Mouse (Mus musculus) intestine, postnatal 0 days (tissue): Measurements from ENCODE around the gene C9orf72. TPM values are rescaled to one million over a fixed set of nuclear protein-coding genes. Genes with fewer than 3 reads are reported as not detected.
"Not testable (repeated sequence)": the region's sequence is repeated elsewhere in the genome, so short reads cannot be mapped to it uniquely, and the experiment has no call there.

Experiments
- ATAC-seq: fragments of 200-750 bp; cut with Nextera tagmentation; 2 replicates; pipeline ENCODE4 v1.8.0; 2017; ENCODE audit warnings: mild to moderate bottlenecking, moderate TSS enrichment, moderate library complexity
- H3K27ac ChIP-seq: fragments of 300-500 bp; sonication (generic); 2 replicates; pipeline ENCODE4 v1.5.1; 2014; ENCODE audit warnings: mild to moderate bottlenecking, low read depth, low read length, moderate library complexity
- H3K27me3 ChIP-seq: fragments of 300-500 bp; sonication (generic); replicated peaks from 2 replicates; pipeline ENCODE4 v1.6.1; 2014; ENCODE audit warnings: low read length, mixed read lengths; ENCODE audit not compliant: control insufficient read depth, insufficient read depth
- H3K36me3 ChIP-seq: fragments of 300-500 bp; sonication (generic); 2 replicates; pipeline ENCODE4 v1.6.1; 2014; ENCODE audit warnings: mild to moderate bottlenecking, moderate library complexity; ENCODE audit not compliant: control insufficient read depth, insufficient read depth
- H3K4me1 ChIP-seq: fragments of 300-500 bp; sonication (generic); replicated peaks from 2 replicates; pipeline ENCODE4 v1.6.1; 2014; ENCODE audit warnings: antibody characterized with exemption, low read length, mixed read lengths; ENCODE audit not compliant: control insufficient read depth, insufficient read depth
- H3K4me2 ChIP-seq: fragments of 300-500 bp; sonication (generic); replicated peaks from 2 replicates; pipeline ENCODE4 v1.6.1; 2014; ENCODE audit warnings: low read depth, mild to moderate bottlenecking, moderate library complexity
- H3K4me3 ChIP-seq: fragments of 300-500 bp; sonication (generic); 2 replicates; pipeline ENCODE4 v1.5.1; 2014; ENCODE audit warnings: low read depth, low read length
- H3K9ac ChIP-seq: fragments of 300-500 bp; sonication (generic); 2 replicates; pipeline ENCODE4 v1.6.1; 2014; ENCODE audit warnings: mild to moderate bottlenecking, low read depth, low read length
- H3K9me3 ChIP-seq: fragments of 300-500 bp; sonication (generic); 2 replicates; pipeline ENCODE4 v1.6.1; 2016; ENCODE audit warnings: mixed run types; ENCODE audit not compliant: control insufficient read depth
- CTCF ChIP-seq: sonication (generic); IDR thresholded peaks from 2 replicates; pipeline ENCODE4 v1.5.1; 2016; ENCODE audit warnings: low read depth, mild to moderate bottlenecking, control low read depth, antibody characterized with exemption, moderate library complexity
- WGBS: fragments of 180-500 bp; shearing (Covaris S2); extraction: QIAGEN DNeasy Blood & Tissue Kit; methylation state at CpG from one replicate; pipeline ENCODE4 v1.1.7; 2014; 5-methylcytosine and 5-hydroxymethylcytosine counted together
- polyA plus RNA-seq: library from polyadenylated mRNA; unstranded; fragments of >200 nt; fragmentation: Nextera tagmentation; extraction: Ambion mirVana; gene quantifications from 2 replicates; pipeline ENCODE4 v1.2.1, GENCODE M21; 2015

Gene C9orf72
- 10.1 and 11.1 TPM in 2 replicates for polyA plus RNA-seq

- Histone ChIP-seq H3K9ac (peak within 1 kb of the TSS; percentile 79), H3K9me3 (no peaks in the 10 kb centered on the region), H3K36me3 (no peaks in the 10 kb centered on the region), H3K27me3 (no peaks in the 10 kb centered on the region), H3K27ac (peak within 1 kb of the TSS; percentile 58), H3K4me1 (no peaks in the 10 kb centered on the region), H3K4me3 (peak within 1 kb of the TSS; percentile 88), H3K4me2 (peak within 1 kb of the TSS; percentile 93)
- ATAC-seq: peak; percentile 98
- 0% methylated on average over 41 of the region's 51 CpGs for WGBS
- TF ChIP-seq CTCF: no peak
Measured at GRCm38 (mm10) chr4:35225734-35226495, at the start of gene C9orf72. C9orf72 (minus strand) TSS chr4:35226175.

GRCm38 (mm10) chr4:35259006-35259405 lies 33.0 kb upstream of the C9orf72 start:
- no peaks in the 10 kb centered on the region for H3K9me3 ChIP-seq
- ATAC-seq: no peak
- no peak overlapping the region for H3K27ac ChIP-seq
- no peaks in the 10 kb centered on the region for H3K27me3 ChIP-seq
- no peaks in the 10 kb centered on the region for H3K4me1 ChIP-seq
- H3K9ac ChIP-seq: no peak overlapping the region
- no peak for TF ChIP-seq CTCF
- no peaks in the 10 kb centered on the region for H3K36me3 ChIP-seq
- 73% methylated on average over 9 of the region's 9 CpGs for WGBS
- no peak overlapping the region for H3K4me3 ChIP-seq
- no peak overlapping the region for H3K4me2 ChIP-seq

GRCm38 (mm10) chr4:35244023-35244422 lies 18.0 kb upstream of the C9orf72 start:
- no peak overlapping the region for H3K4me3 ChIP-seq
- no peak for TF ChIP-seq CTCF
- no peaks in the 10 kb centered on the region for H3K9me3 ChIP-seq
- no peak overlapping the region for H3K4me2 ChIP-seq
- no peak overlapping the region for H3K27ac ChIP-seq
- 60% methylated on average over 1 of the region's 1 CpGs for WGBS
- no peaks in the 10 kb centered on the region for H3K4me1 ChIP-seq
- no peak for ATAC-seq
- no peaks in the 10 kb centered on the region for H3K27me3 ChIP-seq
- H3K9ac ChIP-seq: no peak overlapping the region
- no peaks in the 10 kb centered on the region for H3K36me3 ChIP-seq

- H3K9me3 ChIP-seq: no peaks in the 10 kb centered on the region
- H3K9ac ChIP-seq: no peak overlapping the region
- no peak overlapping the region for H3K4me3 ChIP-seq
- H3K27me3 ChIP-seq: no peaks in the 10 kb centered on the region
- no peak for TF ChIP-seq CTCF
- no peaks in the 10 kb centered on the region for H3K36me3 ChIP-seq
- WGBS: 73% methylated on average over 2 of the region's 2 CpGs
- H3K27ac ChIP-seq: no peak overlapping the region
- no peak for ATAC-seq
- H3K4me1 ChIP-seq: no peaks in the 10 kb centered on the region
- H3K4me2 ChIP-seq: no peak overlapping the region
Measured at GRCm38 (mm10) chr4:35241735-35242134, 15.8 kb upstream of the C9orf72 start.

- Histone ChIP-seq H3K4me2 (no peak overlapping the region), H3K4me1 (no peaks in the 10 kb centered on the region), H3K27ac (no peak overlapping the region), H3K9me3 (no peaks in the 10 kb centered on the region), H3K27me3 (no peaks in the 10 kb centered on the region), H3K36me3 (no peaks in the 10 kb centered on the region), H3K4me3 (no peak overlapping the region), H3K9ac (no peak overlapping the region)
- no peak for ATAC-seq
- TF ChIP-seq CTCF: no peak
- WGBS: 88% methylated on average over 4 of the region's 4 CpGs
Measured at GRCm38 (mm10) chr4:35238696-35239095, 12.7 kb upstream of the C9orf72 start.

GRCm38 (mm10) chr4:35238240-35238639 lies 12.3 kb upstream of the C9orf72 start:
- 75% methylated on average over 3 of the region's 3 CpGs for WGBS
- not testable (repeated sequence) for H3K4me2 ChIP-seq, H3K9me3 ChIP-seq, H3K4me3 ChIP-seq, ATAC-seq, H3K9ac ChIP-seq, H3K27me3 ChIP-seq, H3K27ac ChIP-seq, H3K36me3 ChIP-seq, H3K4me1 ChIP-seq
